Mouse (Mus musculus) liver, embryonic 13.5 days (tissue): ENCODE results near the gene 2610001J05Rik. TPM values are rescaled to one million over a fixed set of nuclear protein-coding genes. Genes with fewer than 3 reads are reported as not detected.

Experiments used
- ATAC-seq: fragments of 200-750 bp; cut with Nextera tagmentation; 2 replicates; pipeline ENCODE4 v1.8.0; 2017; ENCODE audit warnings: low read depth, mild to moderate bottlenecking, moderate number of reproducible peaks, moderate library complexity
- DNase-seq: peaks from one replicate; pipeline ENCODE4 v3.0.0; 2022
- H3K27ac ChIP-seq: fragments of 300-500 bp; sonication (generic); 2 replicates; pipeline ENCODE4 v1.5.1; 2015; ENCODE audit warnings: moderate library complexity, mild to moderate bottlenecking, inconsistent platforms
- H3K27me3 ChIP-seq: fragments of 300-500 bp; sonication (generic); 2 replicates; pipeline ENCODE4 v1.6.1; 2015; ENCODE audit warnings: mild to moderate bottlenecking, inconsistent platforms
- H3K36me3 ChIP-seq: fragments of 300-500 bp; sonication (generic); 2 replicates; pipeline ENCODE4 v1.6.1; 2015; ENCODE audit warnings: mild to moderate bottlenecking, inconsistent platforms
- H3K4me1 ChIP-seq: fragments of 300-500 bp; sonication (generic); replicated peaks from 2 replicates; pipeline ENCODE4 v1.6.1; 2015; ENCODE audit warnings: inconsistent platforms
- H3K4me2 ChIP-seq: fragments of 300-500 bp; sonication (generic); 2 replicates; pipeline ENCODE4 v1.6.1; 2015; ENCODE audit warnings: inconsistent platforms, mild to moderate bottlenecking, moderate library complexity
- H3K4me3 ChIP-seq: fragments of 300-500 bp; sonication (generic); replicated peaks from 2 replicates; pipeline ENCODE4 v1.5.1; 2015; ENCODE audit warnings: mild to moderate bottlenecking, inconsistent platforms
- H3K9ac ChIP-seq: fragments of 300-500 bp; sonication (generic); 2 replicates; pipeline ENCODE4 v1.6.1; 2015; ENCODE audit warnings: mild to moderate bottlenecking, inconsistent platforms
- H3K9me3 ChIP-seq: fragments of 300-500 bp; sonication (generic); replicated peaks from 2 replicates; pipeline ENCODE4 v1.6.1; 2016; ENCODE audit warnings: inconsistent platforms
- WGBS: fragments of 180-500 bp; shearing (Covaris S2); methylation state at CpG from one replicate; pipeline ENCODE4 v1.1.7; 2015; ENCODE audit not compliant: insufficient replicate concordance; 5-methylcytosine and 5-hydroxymethylcytosine counted together
- polyA plus RNA-seq: library from polyadenylated mRNA; unstranded; fragments of >200 nt; fragmentation: Nextera tagmentation; extraction: Ambion mirVana; gene quantifications from 2 replicates; pipeline ENCODE4 v1.2.1, GENCODE M21; 2015

Gene 2610001J05Rik
- polyA plus RNA-seq, 1 experiment from 2014 or later = 55.1 TPM

- ATAC-seq (no peak), DNase-seq (no peak)
- WGBS = 52% methylated on average over 1 of the region's 1 CpGs
- no peaks in the 10 kb centered on the region for H3K27me3 ChIP-seq
- no peak overlapping the region for H3K9ac ChIP-seq
- H3K36me3 ChIP-seq = no peaks in the 10 kb centered on the region
- no peak overlapping the region for H3K4me3 ChIP-seq
- H3K4me2 ChIP-seq = no peak overlapping the region
- no peak overlapping the region for H3K27ac ChIP-seq
- no peaks in the 10 kb centered on the region for H3K4me1 ChIP-seq
- H3K9me3 ChIP-seq = no peaks in the 10 kb centered on the region
Observed at GRCm38 (mm10) chr6:13828877-13829276, 42.4 kb downstream of the 2610001J05Rik start.

Other genes with a start within 250 kb of the 2610001J05Rik start
- 3.5 and 3.9 TPM in 2 replicates for gene Bmt2, start 193.6 kb downstream of the 2610001J05Rik start, polyA plus RNA-seq
- gene Gpr85, start 31.6 kb downstream of the 2610001J05Rik start, polyA plus RNA-seq = 0.69 and 0.74 TPM in 2 replicates